Mouse (Mus musculus): ENCODE measurements around the gene Commd7. TPM values are rescaled to one million over a fixed set of nuclear protein-coding genes. Genes with fewer than 3 reads are reported as not detected.

Gene Commd7
- polyA plus RNA-seq, 1 experiment from 2014 or later = 73.9 TPM

Other genes starting within 250 kb of the Commd7 start
- gene 4930404H24Rik, start 140.0 kb downstream of the Commd7 start, polyA plus RNA-seq (2015; fragmentation: Nextera tagmentation; extraction: Ambion mirVana) = not detected in 2 replicates
- 14.3 and 16.4 TPM in 2 replicates for gene Nol4l, start 102.8 kb downstream of the Commd7 start, polyA plus RNA-seq (2015; fragmentation: Nextera tagmentation; extraction: Ambion mirVana)
- 8.9 and 9.7 TPM in 2 replicates for gene Dnmt3b, start 16.7 kb upstream of the Commd7 start, polyA plus RNA-seq (2015; fragmentation: Nextera tagmentation; extraction: Ambion mirVana)
- 0.06 and 0.10 TPM in 2 replicates for gene Dnmt3c, start 63.9 kb upstream of the Commd7 start, polyA plus RNA-seq (2015; fragmentation: Nextera tagmentation; extraction: Ambion mirVana)
- 225 and 238 TPM in 2 replicates for gene Mapre1, start 108.5 kb upstream of the Commd7 start, polyA plus RNA-seq (2015; fragmentation: Nextera tagmentation; extraction: Ambion mirVana)
- 0.15 and 0.18 TPM in 2 replicates for gene Efcab8, start 147.2 kb upstream of the Commd7 start, polyA plus RNA-seq (2015; fragmentation: Nextera tagmentation; extraction: Ambion mirVana)
- gene Sun5, start 238.3 kb upstream of the Commd7 start, polyA plus RNA-seq (2015; fragmentation: Nextera tagmentation; extraction: Ambion mirVana) = not detected in 2 replicates
- not detected in 2 replicates for gene Bpifb2, start 242.3 kb upstream of the Commd7 start, polyA plus RNA-seq (2015; fragmentation: Nextera tagmentation; extraction: Ambion mirVana)

All from stomach, embryonic 15.5 days (tissue).